Mouse (Mus musculus) monocyte, adult 5-6 weeks (primary cell): ENCODE results near the gene Klf13. TPM values are rescaled to one million over a fixed set of nuclear protein-coding genes. Genes with fewer than 3 reads are reported as not detected.

Source experiments
- ATAC-seq: fragments of 153-309, 156-312 bp; replicated peaks from 2 replicates; pipeline ENCODE4 v1.8.0; 2017; ENCODE audit warnings: mild to moderate bottlenecking; ENCODE audit not compliant: low TSS enrichment, insufficient number of reproducible peaks, severe bottlenecking, poor library complexity, low FRiP score
- total RNA-seq: library from RNA; stranded (forward); fragments of 200-1000, 200-491, 200-594 nt; gene quantifications from 3 replicates; pipeline ENCODE4 v1.2.3, GENCODE M21; 2017

Klf13 gene
- total RNA-seq, 1 experiment from 2014 or later = 106 TPM

GRCm38 (mm10) chr7:63952077-63952898, 13.6 kb upstream of the Klf13 start:
- ATAC-seq = no peak

GRCm38 (mm10) chr7:63950931-63951607, 12.4 kb upstream of the Klf13 start:
- ATAC-seq = no peak

GRCm38 (mm10) chr7:63949176-63949575, 10.5 kb upstream of the Klf13 start:
- no peak for ATAC-seq

- no peak for ATAC-seq
Observed at GRCm38 (mm10) chr7:63947514-63948487, 9.1 kb upstream of the Klf13 start.

- ATAC-seq = no peak
Observed at GRCm38 (mm10) chr7:63943946-63944345, 5.2 kb upstream of the Klf13 start.

GRCm38 (mm10) chr7:63941501-63941900, 2.8 kb upstream of the Klf13 start:
- no peak for ATAC-seq

- no peak for ATAC-seq
Observed at GRCm38 (mm10) chr7:63941050-63941449, 2.3 kb upstream of the Klf13 start.

GRCm38 (mm10) chr7:63940321-63940720, 1.6 kb upstream of the Klf13 start:
- ATAC-seq = no peak

- peak; percentile 20 for ATAC-seq
Observed at GRCm38 (mm10) chr7:63939397-63939951, 759 bp upstream of the Klf13 start.

- no peak; the same call in 1 of the 2 replicates for ATAC-seq
Observed at GRCm38 (mm10) chr7:63938066-63938913, 425 bp downstream of the Klf13 start.

- peak; percentile 15 for ATAC-seq
Observed at GRCm38 (mm10) chr7:63937236-63938065, 1.3 kb downstream of the Klf13 start.

- ATAC-seq = no peak
Observed at GRCm38 (mm10) chr7:63936986-63937235, 1.8 kb downstream of the Klf13 start.

- ATAC-seq = peak; percentile 34
Observed at GRCm38 (mm10) chr7:63936188-63936985, 2.3 kb downstream of the Klf13 start.

- no peak for ATAC-seq
Observed at GRCm38 (mm10) chr7:63935809-63936187, 2.9 kb downstream of the Klf13 start.

- no peak for ATAC-seq
Observed at GRCm38 (mm10) chr7:63934530-63934929, 4.2 kb downstream of the Klf13 start.

GRCm38 (mm10) chr7:63933905-63934304, 4.8 kb downstream of the Klf13 start:
- ATAC-seq = no peak

GRCm38 (mm10) chr7:63932461-63932860, 6.3 kb downstream of the Klf13 start:
- ATAC-seq = no peak
